Mouse (Mus musculus): ENCODE results near the gene Il20ra. TPM values are rescaled to one million over a fixed set of nuclear protein-coding genes. Genes with fewer than 3 reads are reported as not detected.
"Not testable (repeated sequence)": the region's sequence is repeated elsewhere in the genome, so short reads cannot be mapped to it uniquely, and the experiment has no call there.

Gene Il20ra
- polyA plus RNA-seq, 1 experiment: 0.11 TPM

GRCm38 (mm10) chr10:19708277-19709070 lies 3.9 kb upstream of the Il20ra start:
- WGBS: 75% methylated on average over 12 of the region's 12 CpGs
- H3K27me3 ChIP-seq (ENCODE audit: control insufficient read depth, insufficient read depth, low read length): no peaks in the 10 kb centered on the region
- no peak overlapping the region for H3K27ac ChIP-seq (ENCODE audit: control insufficient read depth, insufficient read depth, low read length)
- H3K4me3 ChIP-seq (ENCODE audit: control insufficient read depth, insufficient read depth, low read length): no peak overlapping the region
- peak; percentile 60 for DNase-seq
- TF ChIP-seq POLR2A (IDR thresholded peaks at IDR 0.05; ENCODE audit: control insufficient read depth, extremely low read depth, insufficient read depth, low read length, poor library complexity): no peak
- TF ChIP-seq CTCF (IDR thresholded peaks at IDR 0.05; ENCODE audit: borderline replicate concordance, control insufficient read depth, extremely low read depth, insufficient read depth, low read length, poor library complexity): peak; percentile 66; the same call in 1 of the 2 replicates
- H3K4me1 ChIP-seq (replicated peaks; ENCODE audit: control insufficient read depth, insufficient read depth, low read length): peaks cover 4% of the 10 kb centered on the region
- no peaks in the 10 kb centered on the region for H3K36me3 ChIP-seq (ENCODE audit: control insufficient read depth, insufficient read depth, low read length)

- TF ChIP-seq CTCF (IDR thresholded peaks at IDR 0.05; ENCODE audit: borderline replicate concordance, control insufficient read depth, extremely low read depth, insufficient read depth, low read length, poor library complexity) (no peak), POLR2A (IDR thresholded peaks at IDR 0.05; ENCODE audit: control insufficient read depth, extremely low read depth, insufficient read depth, low read length, poor library complexity) (no peak)
- no peak for DNase-seq
- no peaks in the 10 kb centered on the region for H3K27me3 ChIP-seq (ENCODE audit: control insufficient read depth, insufficient read depth, low read length)
- peaks cover 4% of the 10 kb centered on the region for H3K4me1 ChIP-seq (replicated peaks; ENCODE audit: control insufficient read depth, insufficient read depth, low read length)
- H3K36me3 ChIP-seq (ENCODE audit: control insufficient read depth, insufficient read depth, low read length): no peaks in the 10 kb centered on the region
- 95% methylated on average over 3 of the region's 3 CpGs for WGBS
- no peak overlapping the region for H3K4me3 ChIP-seq (ENCODE audit: control insufficient read depth, insufficient read depth, low read length)
- H3K27ac ChIP-seq (ENCODE audit: control insufficient read depth, insufficient read depth, low read length): no peak overlapping the region
Measured at GRCm38 (mm10) chr10:19711020-19711419, 1.4 kb upstream of the Il20ra start.

- Histone ChIP-seq H3K36me3 (ENCODE audit: control insufficient read depth, insufficient read depth, low read length) (no peaks in the 10 kb centered on the region), H3K27me3 (ENCODE audit: control insufficient read depth, insufficient read depth, low read length) (no peaks in the 10 kb centered on the region), H3K4me1 (replicated peaks; ENCODE audit: control insufficient read depth, insufficient read depth, low read length) (peaks cover 4% of the 10 kb centered on the region), H3K4me3 (ENCODE audit: control insufficient read depth, insufficient read depth, low read length) (no peak overlapping the region), H3K27ac (ENCODE audit: control insufficient read depth, insufficient read depth, low read length) (no peak overlapping the region)
- peak; percentile 35 for DNase-seq
- 74% methylated on average over 7 of the region's 7 CpGs for WGBS
- TF ChIP-seq CTCF (IDR thresholded peaks at IDR 0.05; ENCODE audit: borderline replicate concordance, control insufficient read depth, extremely low read depth, insufficient read depth, low read length, poor library complexity): no peak
Measured at GRCm38 (mm10) chr10:19711551-19712171, 709 bp upstream of the Il20ra start.

GRCm38 (mm10) chr10:19718627-19719026 lies 6.3 kb downstream of the Il20ra start:
- 4% methylated on average over 3 of the region's 3 CpGs for WGBS

GRCm38 (mm10) chr10:19722320-19722719 lies 9.9 kb downstream of the Il20ra start:
- TF ChIP-seq CTCF (IDR thresholded peaks at IDR 0.05; ENCODE audit: borderline replicate concordance, control insufficient read depth, extremely low read depth, insufficient read depth, low read length, poor library complexity) (no peak), POLR2A (IDR thresholded peaks at IDR 0.05; ENCODE audit: control insufficient read depth, extremely low read depth, insufficient read depth, low read length, poor library complexity) (no peak)
- Histone ChIP-seq H3K27me3 (ENCODE audit: control insufficient read depth, insufficient read depth, low read length) (no peaks in the 10 kb centered on the region), H3K27ac (ENCODE audit: control insufficient read depth, insufficient read depth, low read length) (no peak overlapping the region), H3K36me3 (ENCODE audit: control insufficient read depth, insufficient read depth, low read length) (no peaks in the 10 kb centered on the region), H3K4me3 (ENCODE audit: control insufficient read depth, insufficient read depth, low read length) (no peak overlapping the region), H3K4me1 (replicated peaks; ENCODE audit: control insufficient read depth, insufficient read depth, low read length) (peaks cover 3% of the 10 kb centered on the region)
- 98% methylated on average over 3 of the region's 3 CpGs for WGBS
- no peak for DNase-seq

More at GRCm38 (mm10) chr10:19718627-19719026, 6.3 kb downstream of the Il20ra start:
- Histone ChIP-seq H3K27ac (ENCODE audit: control insufficient read depth, insufficient read depth, low read length) (no peak overlapping the region), H3K4me1 (replicated peaks; ENCODE audit: control insufficient read depth, insufficient read depth, low read length) (peaks cover 3% of the 10 kb centered on the region), H3K4me3 (ENCODE audit: control insufficient read depth, insufficient read depth, low read length) (no peak overlapping the region), H3K36me3 (ENCODE audit: control insufficient read depth, insufficient read depth, low read length) (no peaks in the 10 kb centered on the region), H3K27me3 (ENCODE audit: control insufficient read depth, insufficient read depth, low read length) (no peaks in the 10 kb centered on the region)
- DNase-seq: no peak
- TF ChIP-seq POLR2A (IDR thresholded peaks at IDR 0.05; ENCODE audit: control insufficient read depth, extremely low read depth, insufficient read depth, low read length, poor library complexity): no peak
- TF ChIP-seq CTCF (IDR thresholded peaks at IDR 0.05; ENCODE audit: borderline replicate concordance, control insufficient read depth, extremely low read depth, insufficient read depth, low read length, poor library complexity): no peak

- H3K4me1 ChIP-seq (replicated peaks; ENCODE audit: control insufficient read depth, insufficient read depth, low read length): no peaks in the 10 kb centered on the region
- TF ChIP-seq POLR2A (IDR thresholded peaks at IDR 0.05; ENCODE audit: control insufficient read depth, extremely low read depth, insufficient read depth, low read length, poor library complexity) (no peak), CTCF (IDR thresholded peaks at IDR 0.05; ENCODE audit: borderline replicate concordance, control insufficient read depth, extremely low read depth, insufficient read depth, low read length, poor library complexity) (no peak)
- H3K36me3 ChIP-seq (ENCODE audit: control insufficient read depth, insufficient read depth, low read length): no peaks in the 10 kb centered on the region
- H3K4me3 ChIP-seq (ENCODE audit: control insufficient read depth, insufficient read depth, low read length): no peak overlapping the region
- no peak for DNase-seq
- no peak overlapping the region for H3K27ac ChIP-seq (ENCODE audit: control insufficient read depth, insufficient read depth, low read length)
- 91% methylated on average over 11 of the region's 11 CpGs for WGBS
- H3K27me3 ChIP-seq (ENCODE audit: control insufficient read depth, insufficient read depth, low read length): no peaks in the 10 kb centered on the region
Measured at GRCm38 (mm10) chr10:19724158-19724832, 11.9 kb downstream of the Il20ra start.

GRCm38 (mm10) chr10:19738442-19738841 lies 26.1 kb downstream of the Il20ra start:
- not testable (repeated sequence) for H3K4me1 ChIP-seq (replicated peaks; ENCODE audit: control insufficient read depth, insufficient read depth, low read length); DNase-seq; H3K27ac ChIP-seq (ENCODE audit: control insufficient read depth, insufficient read depth, low read length); H3K36me3 ChIP-seq (ENCODE audit: control insufficient read depth, insufficient read depth, low read length); H3K27me3 ChIP-seq (ENCODE audit: control insufficient read depth, insufficient read depth, low read length); H3K4me3 ChIP-seq (ENCODE audit: control insufficient read depth, insufficient read depth, low read length)
- 34% methylated on average over 2 of the region's 2 CpGs for WGBS
